ENCODE assay signal across 15 mouse cellular contexts in the genomic region with DNA sequence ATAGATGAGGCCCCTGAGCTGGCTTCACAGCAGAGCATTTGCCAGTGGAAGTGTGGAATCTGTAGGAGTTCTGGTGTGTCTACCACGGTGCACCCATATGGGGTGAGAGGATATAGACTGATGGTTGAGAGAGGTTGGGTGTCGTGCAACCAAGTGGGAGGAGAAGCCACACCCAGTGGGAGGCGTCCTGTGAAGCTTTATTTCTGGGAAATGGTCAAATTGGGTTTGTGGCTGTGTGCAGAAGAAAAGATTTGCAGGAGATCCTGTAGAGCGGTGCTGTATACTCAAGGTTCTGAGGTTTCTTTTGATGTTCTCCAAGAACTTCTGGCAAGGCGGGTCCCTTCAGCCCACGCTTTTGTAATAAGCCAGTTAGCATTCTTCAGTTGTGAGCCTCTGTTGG. TPM values are rescaled to one million over a fixed set of nuclear protein-coding genes. Genes with fewer than 3 reads are reported as not detected.
DNase-seq lines count a peak whose midpoint lies in the region; ATAC-seq lines count a peak whose summit lies in the region.
"Had no signal": no experiment of that assay in that cellular context is flagged by ENCODE, and none has a peak within 500 bp of the region (broad histone marks: within the 10 kb centered on the region; RNA-seq: fewer than 3 reads in every experiment).

No protein-coding gene starts in this region.

- DNase-seq in left cerebral cortex, postnatal 36 days (ENCODE audit: low spot score in 2 of 2) = peak; percentile 45 to 64
- DNase-seq in left cerebral cortex, adult 11 months (ENCODE audit: low spot score) = no peak
- peak; percentile 76 for DNase-seq in CD4-positive, CD25-positive, alpha-beta regulatory T cell, adult 2 months (ENCODE audit: low read depth, low spot score)
- no peak for DNase-seq in cerebellum, adult 11-12 months
- DNase-seq in cerebellum, adult 9-11 months = no peak
- no peak for DNase-seq in heart, adult 9 months (ENCODE audit: low spot score in 2 of 2)
- DNase-seq: adrenal gland, adult 2 months; cerebellum, postnatal 25 days; gastrocnemius, postnatal 25 days; kidney, postnatal 25 days; liver, postnatal 0 days had no signal

- intact Hi-C loops in left cerebral cortex, postnatal 36 days (cut with DNase I) = no loop called here

- peak; percentile 91 for ATAC-seq in activated CD4-positive, CD25-positive, alpha-beta regulatory T cell, adult 4 months
- ATAC-seq in monocyte, adult 5-6 weeks (replicated peaks; ENCODE audit: insufficient number of reproducible peaks, low FRiP score, low TSS enrichment, poor library complexity, severe bottlenecking) = peak; percentile 36; the same call in 1 of the 2 replicates
- ATAC-seq: intestine, postnatal 0 days; liver, postnatal 0 days; Patski had no signal

RNA-seq across cellular contexts. Expression of a gene that starts 15.8 kb away (rescaled TPM):
- 10 to 100 TPM; 84.0 to 89.2 TPM for total RNA-seq in left cerebral cortex, postnatal 36 days (2021)
- 1 to 10 TPM; 8.2 to 8.3 TPM for polyA plus RNA-seq in activated CD4-positive, CD25-positive, alpha-beta regulatory T cell, adult 4 months (2017; shearing (Covaris generic))
- total RNA-seq in monocyte, adult 5-6 weeks (2017) = 49.4 to 60.9 TPM (median 59.0 TPM) in 3 replicates
- polyA plus RNA-seq: Patski had no signal

Comparison
In these comparisons a context has a peak if more than half of its experiments do, and no peak if none do; other contexts are left out.
1. DNase-seq: peak in left cerebral cortex, postnatal 36 days (2 of 2) and CD4-positive, CD25-positive, alpha-beta regulatory T cell, adult 2 months (single experiment); none in left cerebral cortex, adult 11 months (single experiment), cerebellum, adult 11-12 months (single experiment), cerebellum, adult 9-11 months (single experiment) and heart, adult 9 months (0 of 2).